Mouse (Mus musculus) 416B (cell line): Measurements from ENCODE around the gene Cemip2.
A peak's percentile ranks its signal among the peaks of the same experiment; 100 is the strongest.

ENCODE experiments used
- DNase-seq: peaks from one replicate; pipeline ENCODE4 v3.0.0; 2011; ENCODE audit warnings: low read depth

The Cemip2 gene

GRCm38 (mm10) chr19:21814433-21815020 lies 36.4 kb downstream of the Cemip2 start:
- DNase-seq = no peak

DNA sequence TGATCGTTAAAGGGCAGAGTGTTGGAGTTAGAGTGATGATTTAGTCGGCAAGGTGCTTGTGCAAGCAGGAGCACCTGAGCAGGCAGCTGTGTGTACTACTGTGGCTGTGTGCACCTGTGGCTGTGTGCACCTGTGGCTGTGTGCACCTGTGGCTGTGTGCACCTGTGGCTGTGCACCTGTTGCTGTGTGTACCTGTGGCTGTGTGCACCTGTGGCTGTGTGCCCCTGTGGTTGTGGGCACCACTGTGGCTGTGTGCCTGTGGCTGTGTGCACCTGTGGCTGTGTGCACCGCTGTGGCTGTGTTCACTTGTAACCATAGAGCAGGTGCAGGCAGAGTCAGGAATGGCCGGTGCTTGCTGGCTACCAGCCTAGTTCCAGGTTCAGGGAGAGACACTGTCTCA lies 38.1 kb downstream of the Cemip2 start:
- DNase-seq = no peak

DNA sequence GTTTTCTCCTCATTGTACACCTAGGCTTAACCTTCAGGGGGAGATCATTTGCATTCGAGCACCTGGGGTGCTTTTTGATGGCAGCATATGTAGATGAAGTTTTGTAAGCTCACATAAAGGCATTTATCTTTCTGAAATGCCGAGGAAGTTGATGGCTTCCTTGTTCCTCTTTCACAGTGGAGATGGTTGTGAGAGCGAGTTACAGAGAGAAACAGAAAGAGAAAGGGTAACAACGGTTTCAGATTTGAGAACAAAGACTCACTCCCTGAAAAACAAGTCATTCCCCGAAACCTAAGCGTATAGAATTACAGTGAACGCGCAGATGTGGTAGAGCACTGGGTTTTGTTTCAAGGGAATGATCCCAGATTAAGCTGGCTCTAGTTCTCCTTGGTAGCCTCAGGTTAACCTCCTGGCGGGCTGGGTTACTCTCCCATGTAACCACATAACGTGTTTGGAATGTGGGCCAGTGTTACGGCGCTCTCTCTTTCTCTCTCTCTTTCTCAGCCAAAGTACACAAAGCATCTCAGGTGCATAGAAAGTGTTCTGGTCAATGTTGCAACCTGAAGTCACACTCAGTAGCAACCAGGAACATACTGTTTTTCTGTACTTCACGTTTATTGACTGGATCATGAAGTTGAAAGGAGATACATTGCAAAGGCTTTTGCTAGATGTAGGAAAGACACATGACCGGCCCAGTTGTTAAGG lies 40.0 kb downstream of the Cemip2 start:
- no peak for DNase-seq

DNA sequence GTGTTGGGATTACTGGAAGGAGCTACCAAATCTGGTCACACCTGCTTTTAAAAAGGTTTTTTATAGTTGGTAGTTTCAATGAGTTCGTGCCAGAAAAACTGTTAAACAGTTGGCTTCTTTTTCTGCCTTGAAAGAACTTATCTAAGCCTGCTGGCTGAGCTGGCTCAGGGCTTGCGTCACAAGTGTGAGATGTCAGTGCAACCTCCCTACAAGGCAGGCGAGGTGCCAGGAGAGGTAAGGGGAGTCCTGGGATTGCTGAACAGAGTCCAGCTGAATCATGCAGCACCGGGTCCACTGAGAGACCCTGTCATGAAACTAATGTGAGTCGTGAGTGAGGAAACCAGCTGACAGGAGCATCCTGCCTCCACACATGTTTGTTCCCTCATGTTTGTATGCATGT lies 41.4 kb downstream of the Cemip2 start:
- DNase-seq = peak; percentile 29

GRCm38 (mm10) chr19:21820126-21820525 lies 42.0 kb downstream of the Cemip2 start:
- DNase-seq = no peak

GRCm38 (mm10) chr19:21821877-21822276 lies 43.7 kb downstream of the Cemip2 start:
- DNase-seq = no peak

- DNase-seq = no peak
Observed at GRCm38 (mm10) chr19:21824146-21824545, 46.0 kb downstream of the Cemip2 start.

GRCm38 (mm10) chr19:21825128-21825885 lies 47.2 kb downstream of the Cemip2 start:
- DNase-seq = peak; percentile 33

- no peak for DNase-seq
Observed at GRCm38 (mm10) chr19:21833416-21833992, 55.4 kb downstream of the Cemip2 start.

GRCm38 (mm10) chr19:21834952-21835351 lies 56.8 kb downstream of the Cemip2 start:
- DNase-seq = no peak

DNA sequence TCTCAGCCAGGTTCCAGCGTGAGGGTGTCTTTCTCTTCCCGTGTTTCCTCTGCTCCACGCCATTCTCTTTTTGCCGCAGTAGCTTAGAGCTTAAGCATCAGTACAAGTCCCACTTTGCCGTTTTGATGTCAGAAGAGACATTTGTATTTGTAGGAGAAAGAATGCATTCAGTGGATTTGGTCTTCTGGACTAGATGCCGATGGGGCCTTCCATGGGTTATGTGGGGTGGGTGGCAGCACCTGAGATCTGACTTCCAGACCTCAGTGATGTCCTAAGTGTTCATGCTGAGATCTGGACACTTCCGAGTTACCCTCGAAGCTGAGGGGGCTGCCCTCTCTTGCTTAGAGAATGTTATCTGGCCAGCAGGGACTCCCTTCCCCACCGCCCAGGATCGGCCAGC lies 72.6 kb downstream of the Cemip2 start:
- no peak for DNase-seq

GRCm38 (mm10) chr19:21854526-21855228 lies 76.5 kb downstream of the Cemip2 start:
- DNase-seq = no peak

DNA sequence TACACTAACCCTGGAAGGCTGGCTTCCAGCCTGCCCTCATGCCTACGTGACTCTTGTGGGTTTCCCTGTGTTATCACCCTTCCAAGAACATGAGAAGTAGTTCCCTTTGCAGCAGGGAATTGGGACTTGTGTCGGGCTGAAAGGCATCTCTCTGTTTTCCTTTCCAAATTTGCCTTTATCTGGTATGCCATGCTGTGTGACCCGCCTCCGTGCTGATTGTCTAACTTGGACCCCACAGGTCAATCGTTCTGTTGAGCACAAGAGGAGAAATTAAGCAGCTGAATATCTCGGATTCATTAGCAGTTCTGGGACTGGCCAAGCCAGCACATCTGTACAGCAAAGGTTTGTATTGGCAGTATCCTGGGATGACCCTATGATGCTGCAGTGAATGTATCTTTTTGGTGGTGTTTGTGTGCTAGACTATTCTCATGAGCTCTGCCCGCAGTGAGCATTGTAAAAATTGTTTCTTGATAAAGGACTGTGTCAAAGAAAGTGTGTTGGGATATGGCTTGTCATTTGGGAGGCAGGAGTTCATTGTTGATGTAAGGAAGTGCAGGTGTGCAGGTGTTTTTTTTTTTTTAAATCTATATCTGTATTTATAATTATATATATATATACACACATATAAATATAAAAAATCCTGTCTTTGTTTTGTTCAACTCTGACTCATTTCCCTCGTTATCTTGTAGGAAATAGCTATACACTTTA lies 77.4 kb downstream of the Cemip2 start:
- DNase-seq = no peak

DNA sequence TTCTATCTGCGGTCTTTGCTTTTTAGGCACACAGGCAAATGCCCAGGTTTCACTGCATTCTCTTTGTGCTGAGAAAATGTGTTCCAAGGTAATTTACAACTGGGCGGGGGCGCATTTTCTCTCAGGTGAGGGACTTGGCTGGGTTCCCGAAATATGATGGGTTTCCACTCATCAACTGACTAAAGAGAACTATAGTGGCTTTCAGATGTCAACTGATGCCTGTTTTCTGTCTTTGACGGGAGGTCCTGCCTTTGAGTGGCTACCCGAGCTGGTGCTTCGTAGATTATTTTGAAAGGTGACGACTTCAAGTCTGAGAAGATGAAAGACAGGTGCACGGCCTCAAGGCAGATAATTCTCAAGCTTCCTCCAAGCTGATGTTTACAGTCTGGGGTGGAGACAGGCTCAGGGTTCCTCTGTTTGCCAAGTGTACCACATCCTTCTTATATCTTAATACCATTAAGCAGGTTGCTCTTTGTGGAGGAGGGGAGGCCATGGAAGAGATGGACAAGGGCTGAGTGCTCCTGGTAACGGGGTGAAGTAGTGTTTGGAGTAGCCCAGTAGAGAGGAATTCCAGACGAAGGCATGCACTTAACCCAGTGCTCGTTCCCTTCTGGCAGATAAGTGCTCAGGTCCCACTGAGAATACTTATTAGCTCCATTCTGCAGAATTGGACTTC lies 80.8 kb downstream of the Cemip2 start:
- DNase-seq = no peak

DNA sequence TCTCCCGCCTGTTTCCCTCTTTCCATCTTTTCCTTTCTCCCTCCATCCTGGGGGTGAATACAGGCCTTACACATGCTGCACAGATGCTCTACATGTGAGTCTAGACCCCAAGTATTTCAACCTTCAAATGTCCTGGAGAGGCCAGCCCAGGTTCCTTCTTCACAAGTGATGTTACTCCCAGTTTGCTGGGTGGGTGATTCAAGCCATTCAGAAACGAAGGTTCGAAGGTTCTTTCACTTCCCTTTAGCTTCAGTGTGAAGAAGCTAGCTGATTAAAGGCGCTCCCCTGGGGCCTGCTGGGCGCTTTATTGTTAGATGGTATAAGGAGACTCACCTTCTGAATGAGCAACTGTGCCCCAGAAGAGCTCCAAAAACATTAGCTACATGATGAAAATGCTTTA lies 82.0 kb downstream of the Cemip2 start:
- DNase-seq = no peak

GRCm38 (mm10) chr19:21860894-21861293 lies 82.8 kb downstream of the Cemip2 start:
- no peak for DNase-seq

DNA sequence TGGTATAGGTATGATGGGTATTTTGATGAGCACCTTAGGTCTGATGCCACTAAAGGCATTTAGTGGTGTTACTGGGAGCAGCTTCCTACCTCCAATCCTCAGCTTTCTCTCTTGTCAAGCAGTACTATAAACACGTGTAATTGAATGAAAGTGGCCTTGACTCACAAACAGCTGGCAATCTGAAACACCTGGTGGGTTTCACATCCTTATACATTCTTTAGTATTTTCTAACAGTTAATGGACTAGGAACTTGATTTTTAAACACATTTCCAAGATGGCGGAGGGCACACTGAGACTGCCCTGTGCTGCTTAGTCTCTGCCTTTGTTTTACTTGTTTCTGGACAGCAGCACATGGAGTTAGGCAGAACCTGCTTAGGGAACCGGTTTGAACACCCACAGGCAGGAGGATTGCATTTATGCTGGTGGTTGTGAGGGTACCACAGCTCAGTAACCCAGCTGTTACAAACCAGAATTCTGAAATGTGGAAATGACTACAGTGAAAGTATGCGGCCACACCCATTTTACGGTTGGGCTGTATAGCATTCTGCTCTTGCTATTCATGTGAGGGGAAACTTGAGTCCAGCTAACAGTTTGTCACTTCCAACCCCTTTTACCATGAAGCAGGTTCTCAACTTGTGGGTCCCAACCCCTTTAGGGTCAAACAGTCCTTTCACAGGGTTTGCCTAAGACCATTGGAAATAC lies 84.3 kb downstream of the Cemip2 start:
- peak; percentile 80 for DNase-seq

- peak; percentile 87 for DNase-seq
Observed at GRCm38 (mm10) chr19:21862991-21863931, 85.1 kb downstream of the Cemip2 start.
